8 mouse cellular contexts compared by ENCODE assay signal in the genomic region with DNA sequence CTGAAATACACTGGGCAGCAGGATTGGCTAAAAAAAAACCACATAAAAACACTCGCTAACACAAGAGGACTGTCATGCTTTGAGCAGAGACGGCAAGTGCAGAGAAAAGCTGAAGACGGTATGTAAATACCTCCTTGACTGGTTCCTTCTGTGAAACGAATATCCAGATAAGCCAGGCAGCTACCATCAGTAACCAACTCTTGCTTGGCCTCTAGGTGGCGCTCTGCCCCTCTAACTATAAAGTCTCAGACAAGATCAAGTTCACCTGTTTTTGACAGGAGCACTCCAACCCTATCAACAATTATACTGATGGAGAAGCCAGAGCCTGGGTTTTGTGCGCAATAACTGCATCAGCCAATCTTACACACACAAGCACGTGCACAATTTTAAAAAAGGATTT. TPM values are rescaled to one million over a fixed set of nuclear protein-coding genes. Genes with fewer than 3 reads are reported as not detected.
DNase-seq lines count a peak whose midpoint lies in the region; ATAC-seq lines count a peak whose summit lies in the region.

No protein-coding gene starts in this region.

- DNase-seq in NIH3T3 (ENCODE audit: low read depth): peak; percentile 87
- DNase-seq in cerebellum, postnatal 25 days: peak; percentile 79 to 89
- peak; percentile 40 to 67 for DNase-seq in heart, adult 9 months (ENCODE audit: low spot score in 2 of 2)
- peak; percentile 81 to 92 for DNase-seq in kidney, postnatal 36 days
- peak; percentile 76 to 78 for DNase-seq in lung, adult 18-20 months
- DNase-seq in right cerebral cortex, adult 2 months (ENCODE audit: low spot score in 2 of 2): peak; percentile 85
- peak; percentile 59 to 76 for DNase-seq in urinary bladder, postnatal 4 days (ENCODE audit: low spot score in 2 of 2)

- ATAC-seq in CD4-positive, CD25-positive, alpha-beta regulatory T cell, adult 4 months: peak; percentile 76

RNA-seq across cellular contexts. Expression of gene Tpm2, which starts 7.0 kb away (rescaled TPM):
- not detected for polyA plus RNA-seq in CD4-positive, CD25-positive, alpha-beta regulatory T cell, adult 4 months (2017; shearing (Covaris generic))

RNA-seq across cellular contexts. Expression of gene Car9, which starts 23.8 kb away (rescaled TPM):
- 1 to 10 TPM in 1 of 2 experiments, under 1 TPM in 1; 0.32 to 1.5 TPM for polyA plus RNA-seq in CD4-positive, CD25-positive, alpha-beta regulatory T cell, adult 4 months (2017; shearing (Covaris generic))

RNA-seq across cellular contexts. Expression of gene Arhgef39, which starts 31.1 kb away (rescaled TPM):
- 1 to 10 TPM; 4.9 to 8.3 TPM for polyA plus RNA-seq in CD4-positive, CD25-positive, alpha-beta regulatory T cell, adult 4 months (2017; shearing (Covaris generic))

RNA-seq across cellular contexts. Expression of gene Creb3, which starts 31.6 kb away (rescaled TPM):
- polyA plus RNA-seq in CD4-positive, CD25-positive, alpha-beta regulatory T cell, adult 4 months (2017; shearing (Covaris generic)): 100 to 1,000 TPM; 114 to 125 TPM

RNA-seq across cellular contexts. Expression of gene Tln1, which starts 31.9 kb away (rescaled TPM):
- 100 to 1,000 TPM in 1 of 2 experiments, 10 to 100 TPM in 1; 83.5 to 103 TPM for polyA plus RNA-seq in CD4-positive, CD25-positive, alpha-beta regulatory T cell, adult 4 months (2017; shearing (Covaris generic))

Comparison
In these comparisons a context has a peak if more than half of its experiments do, and no peak if none do; other contexts are left out.
1. Peak in every context shown above with its lines: DNase-seq and ATAC-seq.